Mouse (Mus musculus) limb, embryonic 13.5 days (tissue): Measurements from ENCODE around the gene Gm20388. TPM values are rescaled to one million over a fixed set of nuclear protein-coding genes. Genes with fewer than 3 reads are reported as not detected.

Experiments
- ATAC-seq: fragments of 200-750 bp; cut with Nextera tagmentation; 2 replicates; pipeline ENCODE4 v1.8.0; 2017; ENCODE audit warnings: low read depth, moderate number of reproducible peaks, moderate TSS enrichment; ENCODE audit not compliant: low FRiP score
- H3K27ac ChIP-seq: fragments of 300-500 bp; sonication (generic); 2 replicates; pipeline ENCODE4 v1.5.1; 2015; ENCODE audit warnings: inconsistent platforms, mild to moderate bottlenecking, moderate library complexity
- H3K27me3 ChIP-seq: fragments of 300-500 bp; sonication (generic); 2 replicates; pipeline ENCODE4 v1.6.1; 2015; ENCODE audit warnings: mild to moderate bottlenecking, inconsistent platforms
- H3K36me3 ChIP-seq: fragments of 300-500 bp; sonication (generic); 2 replicates; pipeline ENCODE4 v1.6.1; 2015; ENCODE audit warnings: inconsistent platforms, mild to moderate bottlenecking, moderate library complexity
- H3K4me1 ChIP-seq: fragments of 300-500 bp; sonication (generic); 2 replicates; pipeline ENCODE4 v1.6.1; 2015; ENCODE audit warnings: inconsistent platforms
- H3K4me2 ChIP-seq: fragments of 300-500 bp; sonication (generic); replicated peaks from 2 replicates; pipeline ENCODE4 v1.6.1; 2015; ENCODE audit warnings: inconsistent platforms, mild to moderate bottlenecking, moderate library complexity
- H3K4me3 ChIP-seq: fragments of 300-500 bp; sonication (generic); 2 replicates; pipeline ENCODE4 v1.5.1; 2015; ENCODE audit warnings: moderate library complexity, mild to moderate bottlenecking, inconsistent platforms
- H3K9ac ChIP-seq: fragments of 300-500 bp; sonication (generic); 2 replicates; pipeline ENCODE4 v1.6.1; 2015; ENCODE audit warnings: mild to moderate bottlenecking, inconsistent platforms
- H3K9me3 ChIP-seq: fragments of 300-500 bp; sonication (generic); 2 replicates; pipeline ENCODE4 v1.6.1; 2016; ENCODE audit warnings: inconsistent platforms
- WGBS: fragments of 180-500 bp; shearing (Covaris S2); methylation state at CpG from one replicate; pipeline ENCODE4 v1.1.7; 2015; 5-methylcytosine and 5-hydroxymethylcytosine counted together
- polyA plus RNA-seq: library from polyadenylated mRNA; unstranded; fragments of >200 nt; fragmentation: Nextera tagmentation; extraction: Ambion mirVana; gene quantifications from 2 replicates; pipeline ENCODE4 v1.2.1, GENCODE M21; 2015

Gene Gm20388
- polyA plus RNA-seq, 1 experiment from 2014 or later = 7.1 TPM

DNA sequence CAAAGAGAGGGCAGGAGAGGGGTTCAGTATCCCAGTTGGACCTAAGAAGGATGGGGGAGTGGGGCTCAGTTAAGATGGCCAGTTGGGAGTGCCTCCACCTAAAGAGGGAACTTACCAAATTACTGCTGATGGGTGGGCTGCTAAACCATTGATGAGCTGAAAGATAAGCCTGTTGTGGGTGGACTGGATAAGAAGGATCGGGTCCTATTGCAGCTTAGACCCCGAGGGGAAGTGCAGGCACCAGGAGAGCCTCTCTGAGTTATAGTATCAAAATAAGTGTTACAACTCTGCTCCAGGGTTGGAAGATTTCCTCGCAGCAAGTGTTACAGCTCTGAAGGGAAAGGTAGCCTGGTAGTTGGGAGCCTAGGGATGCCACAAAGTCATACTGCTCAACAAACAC lies 2933.5 kb downstream of the Gm20388 start:
- WGBS = 56% methylated on average over 3 of the region's 3 CpGs
- Histone ChIP-seq H3K4me1 (peaks cover 7% of the 10 kb centered on the region), H3K9ac (no peak overlapping the region), H3K27ac (no peak overlapping the region), H3K4me3 (no peak overlapping the region), H3K36me3 (no peaks in the 10 kb centered on the region), H3K9me3 (no peaks in the 10 kb centered on the region), H3K27me3 (0 out of 2 replicates have a peak, but pooled peaks cover 4% of the 10 kb centered on the region), H3K4me2 (no peak overlapping the region)
- ATAC-seq = no peak

DNA sequence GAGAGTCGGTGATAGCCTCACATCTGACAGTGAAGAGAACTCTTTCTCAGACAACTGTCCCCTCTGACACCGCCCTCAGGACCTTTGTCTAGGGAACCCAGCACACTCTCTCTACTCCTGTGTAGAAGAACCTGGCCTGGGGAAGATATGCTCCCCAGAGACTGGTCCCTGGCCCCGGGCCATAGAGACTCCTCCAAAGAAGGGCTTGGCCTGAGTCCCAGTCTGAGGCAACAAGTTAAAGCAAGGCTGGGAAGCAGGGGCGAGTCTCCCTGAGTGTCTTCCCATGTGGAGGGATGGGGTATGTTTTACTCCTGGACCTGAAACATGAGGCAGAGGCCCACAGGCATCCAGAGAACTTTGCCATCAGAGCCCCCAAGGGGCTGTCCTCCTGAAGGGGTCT lies 2935.0 kb downstream of the Gm20388 start:
- WGBS = 87% methylated on average over 4 of the region's 4 CpGs
- Histone ChIP-seq H3K9ac (no peak overlapping the region), H3K4me1 (peaks cover 11% of the 10 kb centered on the region), H3K9me3 (no peaks in the 10 kb centered on the region), H3K36me3 (no peaks in the 10 kb centered on the region), H3K27me3 (0 out of 2 replicates have a peak, but pooled peaks cover 4% of the 10 kb centered on the region), H3K27ac (no peak overlapping the region), H3K4me2 (no peak overlapping the region), H3K4me3 (no peak overlapping the region)
- ATAC-seq = no peak

DNA sequence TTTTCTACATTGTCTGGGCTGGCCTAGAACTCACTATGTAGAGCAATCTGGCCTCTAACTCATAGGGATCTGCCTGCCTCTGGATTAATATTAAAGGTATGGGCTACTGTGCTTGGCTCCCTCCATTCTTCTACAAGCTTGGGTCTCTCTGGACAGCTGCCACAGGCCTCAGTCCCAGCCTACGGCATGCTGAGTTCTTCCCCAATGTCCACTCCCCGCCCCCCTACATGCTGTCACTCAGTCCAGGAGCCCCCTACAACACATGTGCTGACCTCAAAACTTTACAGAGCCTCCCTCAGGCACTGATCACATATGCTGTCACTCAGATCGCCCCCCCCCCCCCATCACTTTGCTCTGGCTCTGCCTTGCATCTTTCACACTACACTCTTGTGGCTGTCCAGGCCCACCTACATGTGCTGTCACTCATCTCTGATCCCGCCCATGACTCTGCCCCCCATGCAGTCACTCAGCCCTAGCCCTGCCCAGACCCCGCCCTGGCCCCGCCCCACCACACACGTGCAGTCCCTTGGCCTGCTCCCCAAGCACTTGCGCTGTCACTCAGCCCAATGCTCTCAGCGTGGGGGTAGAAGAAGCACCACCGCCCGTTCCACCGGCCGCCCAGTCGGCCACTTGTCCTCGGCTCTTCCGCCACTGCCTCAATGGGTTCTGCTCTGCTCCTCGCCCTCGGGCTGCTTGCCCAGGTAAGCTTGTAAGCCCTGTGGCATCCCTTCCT lies 2937.4 kb downstream of the Gm20388 start, which contains the start of gene Cdh15:
Cdh15 (plus strand) TSS at position 138 of the 733 bp plus-strand sequence.
- H3K4me3 ChIP-seq = peak within 1 kb of the TSS; percentile 32
- H3K4me2 ChIP-seq = peak within 1 kb of the TSS; percentile 49
- no peaks in the 10 kb centered on the region for H3K9me3 ChIP-seq
- peak within 1 kb of the TSS; percentile 43; the same call in 1 of the 2 replicates for H3K9ac ChIP-seq
- no peaks in the 10 kb centered on the region for H3K36me3 ChIP-seq
- ATAC-seq = peak; percentile 90
- 15% methylated on average over 17 of the region's 18 CpGs for WGBS
- H3K27ac ChIP-seq = peak within 1 kb of the TSS; percentile 29
- H3K4me1 ChIP-seq = peaks cover 12% of the 10 kb centered on the region
- H3K27me3 ChIP-seq = 0 out of 2 replicates have a peak, but pooled peaks cover 4% of the 10 kb centered on the region

DNA sequence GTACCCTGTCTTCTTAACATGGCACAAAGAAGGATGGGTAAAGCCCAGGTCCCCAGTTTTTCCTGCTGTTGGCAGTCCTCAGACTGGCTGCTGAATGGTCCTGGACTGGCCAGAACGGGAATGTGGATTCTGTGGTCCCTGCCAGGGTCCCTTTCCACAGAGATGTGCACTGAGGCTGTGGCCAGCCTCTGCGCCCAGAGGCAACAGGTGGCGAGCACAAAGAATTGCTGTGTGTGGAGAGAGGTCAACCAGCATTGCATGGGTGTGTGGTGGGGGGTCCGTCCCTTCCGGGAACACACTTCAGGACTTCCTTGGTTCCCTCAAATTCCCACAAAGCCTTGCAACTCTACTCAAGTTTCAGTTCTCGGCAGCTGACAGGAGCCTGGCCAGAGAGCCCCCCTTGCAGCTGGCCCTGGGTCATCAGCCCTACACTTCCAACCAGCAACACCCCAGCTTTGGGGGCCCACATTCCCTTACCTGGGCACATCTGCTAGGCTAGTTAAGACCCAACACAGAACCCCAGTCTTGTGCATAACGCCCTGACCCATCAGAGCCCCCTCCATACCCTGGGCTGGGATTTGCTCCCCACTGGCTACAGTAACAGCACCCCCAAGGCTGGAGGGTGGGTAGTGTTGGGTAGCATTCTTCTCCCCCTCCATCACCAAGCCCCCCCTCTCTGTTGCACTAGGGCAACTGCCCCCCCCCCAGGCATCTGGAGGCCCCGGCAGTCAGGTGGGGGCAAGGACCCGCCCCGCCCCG lies 2938.7 kb downstream of the Gm20388 start:
- Histone ChIP-seq H3K4me2 (peak overlapping the region; percentile 49), H3K4me3 (peak overlapping the region; percentile 32), H3K27ac (peak overlapping the region; percentile 52; the same call in 1 of the 2 replicates), H3K9ac (peak overlapping the region; percentile 39; the same call in 1 of the 2 replicates), H3K9me3 (no peaks in the 10 kb centered on the region), H3K4me1 (peaks cover 20% of the 10 kb centered on the region), H3K36me3 (no peaks in the 10 kb centered on the region), H3K27me3 (0 out of 2 replicates have a peak, but pooled peaks cover 4% of the 10 kb centered on the region)
- ATAC-seq = peak; percentile 16; the same call in 1 of the 2 replicates
- WGBS = 57% methylated on average over 9 of the region's 11 CpGs

DNA sequence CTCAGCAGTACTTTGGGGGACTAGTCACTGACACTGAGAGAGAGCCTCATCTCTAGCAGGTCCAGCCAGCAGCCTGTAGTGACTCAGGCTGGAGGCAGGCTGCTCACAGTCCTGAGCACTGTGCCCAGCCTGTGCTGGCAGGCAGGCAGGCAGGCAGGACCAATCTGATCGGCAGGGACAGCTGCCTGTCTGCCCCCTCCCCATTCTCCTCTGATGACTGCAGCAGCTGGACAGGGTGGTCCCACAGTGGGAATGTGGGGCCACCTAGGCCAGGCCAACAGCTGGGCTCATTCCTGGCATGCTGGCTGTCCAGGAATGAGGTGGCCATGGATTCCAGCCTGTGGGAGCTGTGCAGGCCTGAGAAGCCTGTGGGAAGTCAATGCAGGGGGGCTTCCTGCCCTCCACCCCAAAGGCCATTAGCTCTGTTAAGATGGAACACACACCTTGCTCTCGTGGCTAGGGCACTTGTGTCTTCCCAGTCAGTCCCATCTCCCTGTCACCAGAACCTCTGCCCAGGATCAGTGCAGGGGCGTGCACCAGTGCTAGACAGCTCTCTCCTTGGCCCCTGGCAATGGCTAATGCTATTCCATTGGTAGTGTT lies 2940.1 kb downstream of the Gm20388 start:
- Histone ChIP-seq H3K4me3 (no peak overlapping the region), H3K4me2 (peak overlapping the region; percentile 38), H3K9ac (peak overlapping the region; percentile 39; the same call in 1 of the 2 replicates), H3K27ac (peak overlapping the region; percentile 52; the same call in 1 of the 2 replicates), H3K36me3 (no peaks in the 10 kb centered on the region), H3K4me1 (peaks cover 20% of the 10 kb centered on the region), H3K27me3 (0 out of 2 replicates have a peak, but pooled peaks cover 4% of the 10 kb centered on the region), H3K9me3 (no peaks in the 10 kb centered on the region)
- 56% methylated on average over 3 of the region's 3 CpGs for WGBS
- ATAC-seq = peak; percentile 72

DNA sequence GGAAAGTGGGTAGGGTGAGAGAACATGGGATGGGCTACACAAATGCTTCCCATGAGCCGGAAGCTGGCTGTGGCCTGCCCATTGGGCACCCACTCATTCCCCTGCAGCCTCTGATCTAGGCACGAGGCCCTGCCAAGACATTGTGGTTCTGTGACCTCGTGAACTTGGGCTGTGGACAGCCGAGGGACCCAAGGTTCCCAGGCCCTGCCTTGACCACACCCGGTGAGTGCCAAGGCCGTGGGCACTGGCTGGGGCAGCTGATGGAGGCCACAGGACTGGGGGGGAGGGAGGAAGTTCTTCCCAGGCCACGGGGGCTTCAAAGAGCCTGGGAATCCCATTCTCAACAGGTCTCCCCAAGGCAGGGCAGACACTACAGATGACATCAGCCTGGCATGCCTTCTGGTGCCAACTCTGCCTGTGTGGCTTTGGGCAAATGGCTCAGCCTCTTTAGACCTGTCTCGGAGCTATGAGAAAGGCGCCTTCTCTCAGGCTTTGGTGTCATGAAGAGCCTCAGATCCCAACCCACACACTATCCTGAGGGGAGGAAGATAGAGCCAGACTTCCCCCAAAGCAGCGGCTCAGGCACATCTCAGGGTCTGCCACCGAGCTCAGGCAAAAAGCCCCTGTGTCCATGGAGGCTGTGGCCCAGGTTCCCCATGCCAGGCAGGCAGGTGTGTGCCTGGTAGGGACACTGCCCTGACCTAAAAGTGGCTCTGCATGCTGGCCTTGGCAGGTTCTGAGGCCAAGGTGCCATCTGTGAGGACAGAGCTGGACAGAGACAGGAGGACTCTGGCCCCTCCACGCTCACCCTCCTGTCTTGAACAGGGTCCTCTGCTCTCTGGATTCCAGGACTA lies 2941.3 kb downstream of the Gm20388 start:
- H3K9ac ChIP-seq = no peak overlapping the region
- WGBS = 81% methylated on average over 12 of the region's 12 CpGs
- 0 out of 2 replicates have a peak, but pooled peaks cover 4% of the 10 kb centered on the region for H3K27me3 ChIP-seq
- no peak overlapping the region for H3K4me3 ChIP-seq
- no peak overlapping the region for H3K27ac ChIP-seq
- no peak for ATAC-seq
- H3K9me3 ChIP-seq = no peaks in the 10 kb centered on the region
- peaks cover 20% of the 10 kb centered on the region for H3K4me1 ChIP-seq
- H3K36me3 ChIP-seq = no peaks in the 10 kb centered on the region
- peak overlapping the region; percentile 38 for H3K4me2 ChIP-seq

DNA sequence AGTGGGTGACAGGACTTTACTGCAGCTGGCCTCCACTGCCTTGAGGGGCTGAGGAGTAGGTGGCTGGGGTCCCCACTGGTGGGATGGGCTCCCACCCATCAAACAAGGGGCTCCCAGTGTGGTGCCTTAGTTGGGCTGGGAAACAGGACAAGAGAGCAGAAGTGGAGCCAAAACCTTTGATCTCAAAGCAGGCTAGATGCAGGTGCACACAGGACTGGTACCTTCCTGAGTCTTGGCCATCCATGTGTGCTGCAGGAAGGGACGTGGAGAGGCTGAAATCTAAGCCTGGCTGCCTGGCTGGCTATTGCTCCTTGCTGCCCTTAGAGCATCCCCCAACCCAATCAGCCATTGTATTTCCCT lies 2941.9 kb downstream of the Gm20388 start:
- no peak for ATAC-seq

DNA sequence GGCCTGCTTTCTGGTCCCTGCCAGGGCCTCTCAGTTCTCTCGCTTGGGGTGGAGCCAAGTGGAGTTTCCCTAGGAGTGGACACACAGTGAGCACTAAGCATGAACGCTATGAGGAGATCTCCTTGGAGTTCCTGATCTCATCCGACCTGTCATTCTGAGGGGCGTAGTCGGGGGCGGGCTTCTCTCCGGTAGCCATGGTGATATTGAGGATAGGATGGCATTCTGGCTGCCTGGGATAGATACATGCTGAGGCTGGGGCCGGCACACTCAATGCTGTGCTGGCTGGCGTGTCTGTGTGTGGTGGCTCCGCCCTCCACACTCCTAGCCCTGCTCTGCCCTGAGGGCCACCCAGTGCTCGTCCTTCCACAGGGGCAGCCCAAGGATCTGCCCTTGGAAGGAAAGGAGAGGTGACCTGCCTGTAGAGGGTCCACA lies 2942.7 kb downstream of the Gm20388 start:
- Histone ChIP-seq H3K4me1 (peaks cover 16% of the 10 kb centered on the region), H3K9ac (peak overlapping the region; percentile 39; the same call in 1 of the 2 replicates), H3K36me3 (no peaks in the 10 kb centered on the region), H3K27ac (no peak overlapping the region), H3K9me3 (no peaks in the 10 kb centered on the region), H3K4me2 (peak overlapping the region; percentile 5; the same call in 1 of the 2 replicates), H3K4me3 (no peak overlapping the region), H3K27me3 (0 out of 2 replicates have a peak, but pooled peaks cover 3% of the 10 kb centered on the region)
- WGBS = 37% methylated on average over 11 of the region's 11 CpGs
- ATAC-seq = no peak

More for the DNA sequence above, 2941.9 kb downstream of the Gm20388 start:
- no peaks in the 10 kb centered on the region for H3K9me3 ChIP-seq
- H3K4me1 ChIP-seq = peaks cover 20% of the 10 kb centered on the region
- H3K27ac ChIP-seq = no peak overlapping the region
- WGBS = 50% methylated on average over 1 of the region's 1 CpGs
- H3K4me3 ChIP-seq = no peak overlapping the region
- H3K36me3 ChIP-seq = no peaks in the 10 kb centered on the region
- 0 out of 2 replicates have a peak overlapping the region, but pooled peaks have one; percentile 5 for H3K4me2 ChIP-seq
- 0 out of 2 replicates have a peak, but pooled peaks cover 4% of the 10 kb centered on the region for H3K27me3 ChIP-seq
- no peak overlapping the region for H3K9ac ChIP-seq

DNA sequence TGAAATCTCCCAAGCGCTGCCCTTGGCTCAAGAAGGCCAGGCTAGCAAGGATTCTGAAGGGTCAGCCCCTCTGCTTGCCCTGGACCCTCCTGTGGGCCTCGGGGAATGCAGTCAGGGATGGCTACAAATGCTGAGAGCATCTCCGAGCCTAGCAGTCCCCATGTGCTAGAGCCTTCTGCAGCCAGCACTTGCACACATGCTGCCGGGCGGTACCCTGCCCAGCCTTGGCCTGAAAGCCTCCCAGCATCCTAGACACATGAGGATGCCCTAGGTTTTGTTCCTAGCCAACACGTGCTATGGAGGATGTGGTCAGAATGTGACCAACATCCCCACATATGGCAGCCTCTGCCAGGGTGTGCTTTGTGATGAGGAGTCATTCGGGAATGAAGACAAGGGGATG lies 2943.7 kb downstream of the Gm20388 start:
- H3K9ac ChIP-seq = no peak overlapping the region
- H3K9me3 ChIP-seq = no peaks in the 10 kb centered on the region
- WGBS = 74% methylated on average over 7 of the region's 7 CpGs
- no peak overlapping the region for H3K27ac ChIP-seq
- H3K4me1 ChIP-seq = peaks cover 13% of the 10 kb centered on the region
- no peak for ATAC-seq
- H3K36me3 ChIP-seq = no peaks in the 10 kb centered on the region
- no peak overlapping the region for H3K4me3 ChIP-seq
- no peak overlapping the region for H3K4me2 ChIP-seq
- H3K27me3 ChIP-seq = no peaks in the 10 kb centered on the region

DNA sequence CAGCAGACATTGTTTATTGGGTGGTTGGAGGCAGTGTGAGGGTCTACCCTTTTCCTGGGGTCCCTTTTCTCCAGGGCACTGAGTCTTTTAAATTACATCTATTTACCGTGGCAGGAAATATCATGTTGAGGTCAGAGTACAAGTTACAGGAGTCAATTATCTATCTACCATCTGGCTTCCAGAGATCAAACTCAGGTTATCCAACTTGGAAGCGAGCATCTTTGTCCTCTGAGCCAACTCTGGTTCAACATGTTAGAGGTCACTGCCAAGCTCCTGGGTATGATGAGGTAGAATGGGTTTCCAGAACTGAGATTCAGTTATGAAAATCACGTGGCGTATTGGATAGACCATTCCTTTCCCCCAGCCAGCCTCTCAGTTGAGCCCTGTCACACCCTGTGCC lies 2944.5 kb downstream of the Gm20388 start:
- H3K27me3 ChIP-seq = no peaks in the 10 kb centered on the region
- H3K27ac ChIP-seq = no peak overlapping the region
- H3K9me3 ChIP-seq = no peaks in the 10 kb centered on the region
- no peaks in the 10 kb centered on the region for H3K36me3 ChIP-seq
- ATAC-seq = no peak
- H3K9ac ChIP-seq = no peak overlapping the region
- H3K4me1 ChIP-seq = peaks cover 9% of the 10 kb centered on the region
- no peak overlapping the region for H3K4me2 ChIP-seq
- H3K4me3 ChIP-seq = no peak overlapping the region
- 75% methylated on average over 4 of the region's 4 CpGs for WGBS

DNA sequence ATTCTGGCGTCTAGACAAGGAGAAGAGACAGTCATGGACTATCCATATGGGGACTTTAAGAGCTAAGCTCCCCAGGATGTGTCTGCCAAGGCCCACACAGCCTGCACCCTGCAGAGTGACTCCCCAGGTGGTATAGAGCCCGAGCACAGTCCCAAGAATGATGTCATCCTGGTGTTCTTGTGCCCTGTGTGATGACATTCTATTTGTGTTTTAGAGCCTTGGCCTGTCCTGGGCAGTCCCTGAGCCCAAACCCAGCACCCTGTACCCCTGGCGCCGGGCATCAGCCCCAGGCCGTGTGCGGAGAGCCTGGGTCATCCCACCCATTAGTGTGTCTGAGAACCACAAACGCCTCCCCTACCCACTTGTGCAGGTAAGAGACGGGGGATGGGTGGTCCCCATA lies 2945.6 kb downstream of the Gm20388 start:
- H3K4me1 ChIP-seq = peaks cover 9% of the 10 kb centered on the region
- H3K9me3 ChIP-seq = no peaks in the 10 kb centered on the region
- H3K36me3 ChIP-seq = no peaks in the 10 kb centered on the region
- WGBS = 80% methylated on average over 8 of the region's 8 CpGs
- H3K9ac ChIP-seq = no peak overlapping the region
- no peak overlapping the region for H3K4me3 ChIP-seq
- no peak for ATAC-seq
- H3K4me2 ChIP-seq = no peak overlapping the region
- no peaks in the 10 kb centered on the region for H3K27me3 ChIP-seq
- H3K27ac ChIP-seq = no peak overlapping the region
